Mouse (Mus musculus) MEL (cell line): ENCODE data around the gene 5730409E04Rik. TPM values are rescaled to one million over a fixed set of nuclear protein-coding genes. Genes with fewer than 3 reads are reported as not detected.
A peak's percentile ranks its signal among the peaks of the same experiment; 100 is the strongest.

Source experiments
- DNase-seq: peaks from one replicate; pipeline ENCODE4 v3.0.0; 2011; ENCODE audit warnings: low read depth, low spot score
- H3K27ac ChIP-seq: 2 replicates; pipeline ENCODE4 v1.5.1; 2012; ENCODE audit warnings: low read depth, mild to moderate bottlenecking, control low read depth, low read length, moderate library complexity; ENCODE audit not compliant: control insufficient read depth
- H3K27me3 ChIP-seq, 2 experiments: fragments of 150-350 bp in 1 of 2; sonication (generic) in 1 of 2; 2 replicates each; pipeline ENCODE4 v1.6.1; 2012; ENCODE audit warnings: low read length in 2 of 2, mild to moderate bottlenecking in 2 of 2, improper control_type of control experiment in 1 of 2, moderate library complexity in 1 of 2; ENCODE audit not compliant: insufficient read depth in 2 of 2, control insufficient read depth in 1 of 2
- H3K36me3 ChIP-seq, 2 experiments: 2 replicates each; pipeline ENCODE4 v1.6.1; 2012 to 2014; ENCODE audit warnings: low read length in 2 of 2, improper control_type of control experiment in 1 of 2, inconsistent platforms in 1 of 2, mild to moderate bottlenecking in 1 of 2; ENCODE audit not compliant: insufficient read depth in 2 of 2, control insufficient read depth in 1 of 2
- H3K4me1 ChIP-seq, 2 experiments: fragments of 150-350 bp in 1 of 2; sonication (generic) in 1 of 2; 2 replicates each; pipeline ENCODE4 v1.6.1; 2012; ENCODE audit warnings: low read length in 2 of 2, improper control_type of control experiment in 1 of 2, mild to moderate bottlenecking in 1 of 2; ENCODE audit not compliant: insufficient read depth in 2 of 2, control insufficient read depth in 1 of 2
- H3K4me3 ChIP-seq, 2 experiments: fragments of 150-350 bp in 1 of 2; sonication (generic) in 1 of 2; 2 replicates each; pipeline ENCODE4 v1.5.1; 2012; ENCODE audit warnings: low read depth in 2 of 2, low read length in 2 of 2, mild to moderate bottlenecking in 2 of 2, moderate library complexity in 2 of 2, control low read depth in 1 of 2, improper control_type of control experiment in 1 of 2; ENCODE audit not compliant: control insufficient read depth in 1 of 2, insufficient read depth in 1 of 2
- H3K79me2 ChIP-seq: 2 replicates; pipeline ENCODE4 v1.6.1; 2012; ENCODE audit warnings: mild to moderate bottlenecking, low read length, moderate library complexity; ENCODE audit not compliant: control insufficient read depth, poor library complexity, insufficient read depth
- H3K9ac ChIP-seq: 2 replicates; pipeline ENCODE4 v1.6.1; 2012; ENCODE audit warnings: low read depth, mild to moderate bottlenecking, control low read depth, low read length, moderate library complexity; ENCODE audit not compliant: control insufficient read depth, poor library complexity, severe bottlenecking
- H3K9me3 ChIP-seq: fragments of 150-350 bp; sonication (generic); replicated peaks from 2 replicates; pipeline ENCODE4 v1.6.1; 2012; ENCODE audit warnings: mild to moderate bottlenecking, low read length, improper control_type of control experiment, moderate library complexity; ENCODE audit not compliant: insufficient read depth
- BHLHE40 ChIP-seq: IDR thresholded peaks from 2 replicates; pipeline ENCODE4 v1.6.1; 2012; ENCODE audit warnings: low read depth, mild to moderate bottlenecking, inconsistent platforms, low read length, improper control_type of control experiment, borderline replicate concordance
- CHD2 ChIP-seq: IDR thresholded peaks from 2 replicates; pipeline ENCODE4 v1.6.1; 2011; ENCODE audit warnings: low read length, improper control_type of control experiment
- CTCF ChIP-seq, 3 experiments: IDR thresholded peaks in 2 of 3; conservative IDR thresholded peaks in 1 of 3; 2 replicates each; pipeline ENCODE4 v1.5.1; 2011 to 2012; ENCODE audit warnings: low read length in 3 of 3, low read depth in 2 of 3, mild to moderate bottlenecking in 2 of 3, improper control_type of control experiment in 1 of 3, inconsistent platforms in 1 of 3, mixed read lengths in 1 of 3, moderate library complexity in 1 of 3; ENCODE audit not compliant: control insufficient read depth in 1 of 3, insufficient read depth in 1 of 3, poor library complexity in 1 of 3, severe bottlenecking in 1 of 3
- E2F4 ChIP-seq: IDR thresholded peaks from 2 replicates; pipeline ENCODE4 v1.6.1; 2011; ENCODE audit warnings: low read depth, low read length, improper control_type of control experiment, borderline replicate concordance
- ETS1 ChIP-seq: IDR thresholded peaks from 2 replicates; pipeline ENCODE4 v1.6.1; 2012; ENCODE audit warnings: low read depth, mild to moderate bottlenecking, inconsistent platforms, low read length, improper control_type of control experiment, moderate library complexity
- GABPA ChIP-seq: IDR thresholded peaks from 2 replicates; pipeline ENCODE4 v1.6.1; 2012; ENCODE audit warnings: low read depth, mild to moderate bottlenecking, inconsistent platforms, low read length, improper control_type of control experiment, moderate library complexity
- HCFC1 ChIP-seq: IDR thresholded peaks from 2 replicates; pipeline ENCODE4 v1.6.1; 2012; ENCODE audit warnings: low read depth, mild to moderate bottlenecking, inconsistent platforms, low read length, improper control_type of control experiment, moderate library complexity
- JUND ChIP-seq: IDR thresholded peaks from 2 replicates; pipeline ENCODE4 v1.6.1; 2011; ENCODE audit warnings: low read depth, mild to moderate bottlenecking, improper control_type of control experiment, low read length
- KAT2A ChIP-seq: conservative IDR thresholded peaks from 2 replicates; pipeline ENCODE4 v1.6.1; 2012; ENCODE audit warnings: low read depth, low read length, improper control_type of control experiment, inconsistent platforms
- MAX ChIP-seq: IDR thresholded peaks from 2 replicates; pipeline ENCODE4 v1.6.1; 2011; ENCODE audit warnings: low read length, improper control_type of control experiment
- MEF2A ChIP-seq: IDR thresholded peaks from 2 replicates; pipeline ENCODE4 v1.6.1; 2014; ENCODE audit warnings: low read depth, mild to moderate bottlenecking, inconsistent platforms, low read length, improper control_type of control experiment; ENCODE audit not compliant: poor library complexity, insufficient replicate concordance, severe bottlenecking; ENCODE audit errors: extremely low read depth
- MXI1 ChIP-seq: IDR thresholded peaks from 2 replicates; pipeline ENCODE4 v1.6.1; 2011; ENCODE audit warnings: mild to moderate bottlenecking, low read depth, low read length, improper control_type of control experiment
- NRF1 ChIP-seq: IDR thresholded peaks from 2 replicates; pipeline ENCODE4 v1.6.1; 2014; ENCODE audit warnings: low read depth, mild to moderate bottlenecking, inconsistent platforms, low read length, improper control_type of control experiment, moderate library complexity; ENCODE audit not compliant: poor library complexity, insufficient read depth, severe bottlenecking
- POLR2A ChIP-seq, 2 experiments: IDR thresholded peaks; 2 replicates each; pipeline ENCODE4 v1.6.1; 2011 to 2012; ENCODE audit warnings: low read length in 2 of 2, mild to moderate bottlenecking in 2 of 2, control low read depth in 1 of 2, improper control_type of control experiment in 1 of 2, low read depth in 1 of 2, moderate library complexity in 1 of 2; ENCODE audit not compliant: control insufficient read depth in 1 of 2, insufficient read depth in 1 of 2, poor library complexity in 1 of 2
- POLR2AphosphoS5 ChIP-seq: IDR thresholded peaks from 2 replicates; pipeline ENCODE4 v1.6.1; 2012; ENCODE audit warnings: low read depth, borderline replicate concordance, mild to moderate bottlenecking, inconsistent platforms, low read length, moderate library complexity, mixed read lengths
- RCOR1 ChIP-seq: IDR thresholded peaks from 2 replicates; pipeline ENCODE4 v1.6.1; 2012; ENCODE audit warnings: low read depth, mild to moderate bottlenecking, inconsistent platforms, low read length, improper control_type of control experiment
- SMC3 ChIP-seq: IDR thresholded peaks from 2 replicates; pipeline ENCODE4 v1.6.1; 2011; ENCODE audit warnings: low read depth, low read length, improper control_type of control experiment
- TBP ChIP-seq: IDR thresholded peaks from 2 replicates; pipeline ENCODE4 v1.8.0; 2011; ENCODE audit warnings: low read depth, low read length, improper control_type of control experiment
- TCF12 ChIP-seq: IDR thresholded peaks from 2 replicates; pipeline ENCODE4 v1.6.1; 2014; ENCODE audit warnings: low read depth, mild to moderate bottlenecking, inconsistent platforms, low read length, improper control_type of control experiment, moderate library complexity
- UBTF ChIP-seq: IDR thresholded peaks from 2 replicates; pipeline ENCODE4 v1.6.1; 2012; ENCODE audit warnings: low read depth, mild to moderate bottlenecking, inconsistent platforms, low read length, improper control_type of control experiment, moderate library complexity, borderline replicate concordance; ENCODE audit not compliant: insufficient read depth
- USF1 ChIP-seq: IDR thresholded peaks from 2 replicates; pipeline ENCODE4 v1.6.1; 2014; ENCODE audit warnings: low read depth, mild to moderate bottlenecking, inconsistent platforms, low read length, improper control_type of control experiment, moderate library complexity
- USF2 ChIP-seq, 2 experiments: IDR thresholded peaks; 2 replicates each; pipeline ENCODE4 v1.6.1; 2011 to 2012; ENCODE audit warnings: improper control_type of control experiment in 2 of 2, low read length in 2 of 2, borderline replicate concordance in 1 of 2, inconsistent platforms in 1 of 2, low read depth in 1 of 2, mild to moderate bottlenecking in 1 of 2; ENCODE audit not compliant: insufficient read depth in 1 of 2
- ZMIZ1 ChIP-seq: IDR thresholded peaks from 2 replicates; pipeline ENCODE4 v1.6.1; 2012; ENCODE audit warnings: low read depth, mild to moderate bottlenecking, inconsistent platforms, low read length, improper control_type of control experiment, moderate library complexity
- ZNF384 ChIP-seq: IDR thresholded peaks from 2 replicates; pipeline ENCODE4 v1.6.1; 2012; ENCODE audit warnings: low read depth, mild to moderate bottlenecking, inconsistent platforms, low read length, improper control_type of control experiment
- polyA plus RNA-seq, 2 experiments: library from polyadenylated mRNA; stranded (reverse) in 1 of 2; unstranded in 1 of 2; fragments of >175 nt in 1 of 2; fragments of >200 nt in 1 of 2; gene quantifications; 2 replicates each; pipeline versions ENCODE4 v1.2.1 to v1.2.4; 2012; ENCODE audit warnings: low replicate concordance in 2 of 2, low read depth in 1 of 2; ENCODE audit not compliant: insufficient read length in 2 of 2, insufficient read depth in 1 of 2, missing spikeins in 1 of 2
- total RNA-seq: library from RNA; depleted of rRNA; stranded (reverse); fragments of 300-350 nt; gene quantifications from 2 replicates; pipeline ENCODE4 v1.2.3, GENCODE M21; 2012

5730409E04Rik gene
- total and polyA plus RNA-seq, 3 experiments, result not detected

DNA sequence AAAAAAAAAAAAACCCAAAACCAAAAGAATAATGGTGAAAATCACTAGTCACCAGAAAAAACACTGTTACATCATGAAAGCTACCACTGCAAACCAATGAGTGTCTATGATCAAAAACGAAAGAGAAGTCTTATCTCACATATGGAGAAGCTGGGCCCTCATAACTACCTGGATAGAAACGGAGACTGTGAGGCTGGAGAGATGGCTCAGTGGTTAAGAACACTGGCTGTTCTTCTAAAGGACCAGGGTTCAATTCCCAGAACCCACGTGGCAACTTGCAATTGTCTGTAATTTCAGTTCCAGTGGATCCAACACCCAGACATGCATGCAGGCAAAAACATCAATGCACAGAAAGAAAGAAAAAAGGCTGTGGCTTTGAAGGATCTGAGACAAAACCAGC is 23.1 kb downstream of the 5730409E04Rik start:
- peaks cover 2 to 6% of the 10 kb centered on the region in 2 experiments for H3K27me3 ChIP-seq
- H3K27ac ChIP-seq, result no peak overlapping the region
- H3K79me2 ChIP-seq, result no peaks in the 10 kb centered on the region
- TF ChIP-seq TBP, result peak; percentile 98
- no peak for TF ChIP-seq UBTF
- no peak for TF ChIP-seq NRF1
- no peak for TF ChIP-seq ETS1
- TF ChIP-seq JUND, result no peak
- no peak for TF ChIP-seq CHD2
- TF ChIP-seq USF2 (IDR thresholded peaks at IDR 0.05; ENCODE audit: borderline replicate concordance in 1 of 2, insufficient read depth in 1 of 2, low read depth in 1 of 2, low read length in 2 of 2), result no peak
- TF ChIP-seq POLR2AphosphoS5, result no peak
- TF ChIP-seq BHLHE40, result no peak
- TF ChIP-seq MAX, result no peak
- 0 out of 2 replicates have a peak, but pooled peaks have one; percentile 7 for TF ChIP-seq ZNF384
- TF ChIP-seq GABPA, result no peak
- no peak for TF ChIP-seq POLR2A (IDR thresholded peaks at IDR 0.05; ENCODE audit: control insufficient read depth in 1 of 2, insufficient read depth in 1 of 2, low read depth in 1 of 2, low read length in 2 of 2, poor library complexity in 1 of 2)
- TF ChIP-seq TCF12, result no peak
- no peak for TF ChIP-seq E2F4
- TF ChIP-seq ZMIZ1, result no peak
- TF ChIP-seq KAT2A, result no peak
- TF ChIP-seq MXI1, result peak; percentile 60; the same call in 1 of the 2 replicates
- no peak for TF ChIP-seq RCOR1
- no peak for TF ChIP-seq SMC3
- TF ChIP-seq HCFC1, result no peak
- no peak for TF ChIP-seq USF1
- no peak for TF ChIP-seq MEF2A
- TF ChIP-seq CTCF (IDR thresholded peaks at IDR 0.05 in 2 of 3, conservative IDR thresholded peaks at IDR 0.05 in 1 of 3; ENCODE audit: control insufficient read depth in 1 of 3, insufficient read depth in 1 of 3, low read depth in 2 of 3, low read length in 3 of 3, poor library complexity in 1 of 3, severe bottlenecking in 1 of 3), result no peak
- peak overlapping the region; percentile 7 to 24; a peak in 1 of 4 replicates for H3K4me3 ChIP-seq
- H3K4me1 ChIP-seq, result peaks cover 0 to 6% of the 10 kb centered on the region in 2 experiments; a peak in 1 of 4 replicates
- H3K9me3 ChIP-seq, result no peaks in the 10 kb centered on the region
- peak; percentile 46 for DNase-seq
- H3K9ac ChIP-seq, result no peak overlapping the region
- peaks cover 0 to 2% of the 10 kb centered on the region in 2 experiments; a peak in 1 of 4 replicates for H3K36me3 ChIP-seq
